Mouse (Mus musculus): ENCODE measurements around the gene Agps. TPM values are rescaled to one million over a fixed set of nuclear protein-coding genes. Genes with fewer than 3 reads are reported as not detected.
"Not testable (repeated sequence)": the region's sequence is repeated elsewhere in the genome, so short reads cannot be mapped to it uniquely, and the experiment has no call there.

The Agps gene
- total RNA-seq, 2 experiments from 2014 or later: 47.2 to 56.5 TPM

GRCm38 (mm10) chr2:75929141-75929540 is 97.2 kb downstream of the Agps start:
- peak in 1 of 2 experiments; percentile 26 for DNase-seq (ENCODE audit: low spot score in 2 of 2)

GRCm38 (mm10) chr2:75929786-75930444 is 97.9 kb downstream of the Agps start:
- no peak for DNase-seq (ENCODE audit: low spot score in 2 of 2)

GRCm38 (mm10) chr2:75930941-75931340 is 99.0 kb downstream of the Agps start:
- DNase-seq (ENCODE audit: low spot score in 2 of 2): no peak

GRCm38 (mm10) chr2:75933541-75933940 is 101.6 kb downstream of the Agps start:
- DNase-seq (ENCODE audit: low spot score in 2 of 2): no peak

- DNase-seq (ENCODE audit: low spot score in 2 of 2): not testable (repeated sequence)
These were observed 104.7 kb downstream of the Agps start for GRCm38 (mm10) chr2:75936685-75937084.

- DNase-seq (ENCODE audit: low spot score in 2 of 2): not testable (repeated sequence)
These were observed 105.6 kb downstream of the Agps start for GRCm38 (mm10) chr2:75937520-75938116.

- peak; percentile 85 to 87 for DNase-seq (ENCODE audit: low spot score in 2 of 2)
These were observed 106.4 kb downstream of the Agps start, which contains the start of gene Ttc30b for GRCm38 (mm10) chr2:75938117-75939063. Gene Ttc30b, minus strand, starts transcription at chr2:75938585.

GRCm38 (mm10) chr2:75950685-75951084 is 118.7 kb downstream of the Agps start:
- DNase-seq (ENCODE audit: low spot score in 2 of 2): no peak

GRCm38 (mm10) chr2:75953320-75953719 is 121.3 kb downstream of the Agps start:
- no peak for DNase-seq (ENCODE audit: low spot score in 2 of 2)

- DNase-seq (ENCODE audit: low spot score in 2 of 2): no peak
These were observed 123.7 kb downstream of the Agps start for GRCm38 (mm10) chr2:75955709-75956108.

- no peak for DNase-seq (ENCODE audit: low spot score in 2 of 2)
These were observed 127.3 kb downstream of the Agps start for GRCm38 (mm10) chr2:75959183-75959849.

GRCm38 (mm10) chr2:75959850-75960365 is 127.9 kb downstream of the Agps start:
- DNase-seq (ENCODE audit: low spot score in 2 of 2): peak in 1 of 2 experiments; percentile 30

- DNase-seq (ENCODE audit: low spot score in 2 of 2): no peak
These were observed 128.7 kb downstream of the Agps start for GRCm38 (mm10) chr2:75960366-75961330.

- no peak for DNase-seq (ENCODE audit: low spot score in 2 of 2)
These were observed 131.3 kb downstream of the Agps start for GRCm38 (mm10) chr2:75963211-75963840.

GRCm38 (mm10) chr2:75964051-75964450 is 132.1 kb downstream of the Agps start:
- no peak for DNase-seq (ENCODE audit: low spot score in 2 of 2)

GRCm38 (mm10) chr2:75964512-75964911 is 132.5 kb downstream of the Agps start:
- DNase-seq (ENCODE audit: low spot score in 2 of 2): peak; percentile 46 to 53

GRCm38 (mm10) chr2:75964972-75965371 is 133.0 kb downstream of the Agps start:
- DNase-seq (ENCODE audit: low spot score in 2 of 2): peak; percentile 69 to 91

GRCm38 (mm10) chr2:75974131-75974530 is 142.2 kb downstream of the Agps start:
- no peak for DNase-seq (ENCODE audit: low spot score in 2 of 2)

- not testable (repeated sequence) for DNase-seq (ENCODE audit: low spot score in 2 of 2)
These were observed 144.1 kb downstream of the Agps start for GRCm38 (mm10) chr2:75976070-75976469.

Measured in layer of hippocampus, postnatal 14 days (tissue).